Mouse (Mus musculus): Measurements from ENCODE around the gene Idua. TPM values are rescaled to one million over a fixed set of nuclear protein-coding genes. Genes with fewer than 3 reads are reported as not detected.

Gene Idua
- polyA plus RNA-seq, 1 experiment from 2014 or later = 7.9 TPM

GRCm38 (mm10) chr5:108671757-108672156, 11.6 kb downstream of the Idua start:
- Histone ChIP-seq H3K4me2 (no peak overlapping the region), H3K9ac (no peak overlapping the region), H3K27ac (no peak overlapping the region), H3K4me1 (peaks cover 20% of the 10 kb centered on the region), H3K36me3 (ENCODE audit: poor library complexity, severe bottlenecking) (peaks cover 21% of the 10 kb centered on the region), H3K4me3 (no peak overlapping the region), H3K9me3 (replicated peaks) (no peaks in the 10 kb centered on the region), H3K27me3 (no peaks in the 10 kb centered on the region)
- 94% methylated on average over 12 of the region's 12 CpGs for WGBS
- no peak for ATAC-seq

- Histone ChIP-seq H3K4me1 (peaks cover 22% of the 10 kb centered on the region), H3K4me3 (no peak overlapping the region), H3K36me3 (ENCODE audit: poor library complexity, severe bottlenecking) (peaks cover 21% of the 10 kb centered on the region), H3K9me3 (replicated peaks) (no peaks in the 10 kb centered on the region), H3K27me3 (no peaks in the 10 kb centered on the region), H3K4me2 (no peak overlapping the region), H3K27ac (no peak overlapping the region), H3K9ac (no peak overlapping the region)
- no peak for ATAC-seq
- WGBS = 90% methylated on average over 2 of the region's 2 CpGs
These were observed 14.5 kb downstream of the Idua start for GRCm38 (mm10) chr5:108674624-108675023.

- Histone ChIP-seq H3K27me3 (no peaks in the 10 kb centered on the region), H3K4me1 (peaks cover 15% of the 10 kb centered on the region), H3K27ac (no peak within 1 kb of the TSS), H3K4me3 (no peak within 1 kb of the TSS), H3K9me3 (replicated peaks) (no peaks in the 10 kb centered on the region), H3K9ac (no peak within 1 kb of the TSS), H3K36me3 (ENCODE audit: poor library complexity, severe bottlenecking) (peaks cover 21% of the 10 kb centered on the region), H3K4me2 (no peak within 1 kb of the TSS)
- no peak for ATAC-seq
- 78% methylated on average over 9 of the region's 9 CpGs for WGBS
These were observed 15.2 kb downstream of the Idua start, which contains the start of gene Slc26a1 for GRCm38 (mm10) chr5:108675251-108675816. Slc26a1 (minus strand) TSS chr5:108675569.

GRCm38 (mm10) chr5:108676772-108677498, 16.8 kb downstream of the Idua start:
- Histone ChIP-seq H3K9ac (peak overlapping the region; percentile 57), H3K27ac (peak overlapping the region; percentile 91), H3K4me2 (peak overlapping the region; percentile 60), H3K4me1 (peaks cover 15% of the 10 kb centered on the region), H3K27me3 (no peaks in the 10 kb centered on the region), H3K36me3 (ENCODE audit: poor library complexity, severe bottlenecking) (peaks cover 15% of the 10 kb centered on the region), H3K9me3 (replicated peaks) (no peaks in the 10 kb centered on the region), H3K4me3 (peak overlapping the region; percentile 35)
- 13% methylated on average over 5 of the region's 5 CpGs for WGBS
- ATAC-seq = peak; percentile 62

- no peaks in the 10 kb centered on the region for H3K27me3 ChIP-seq
- 3% methylated on average over 25 of the region's 25 CpGs for WGBS
- H3K9ac ChIP-seq = peak overlapping the region; percentile 57
- H3K4me1 ChIP-seq = peaks cover 15% of the 10 kb centered on the region
- peaks cover 7% of the 10 kb centered on the region for H3K36me3 ChIP-seq (ENCODE audit: poor library complexity, severe bottlenecking)
- ATAC-seq = peak; percentile 94
- H3K4me2 ChIP-seq = peak overlapping the region; percentile 60
- no peaks in the 10 kb centered on the region for H3K9me3 ChIP-seq (replicated peaks)
- peak overlapping the region; percentile 35 for H3K4me3 ChIP-seq
- H3K27ac ChIP-seq = peak overlapping the region; percentile 91
These were observed 17.6 kb downstream of the Idua start for GRCm38 (mm10) chr5:108677605-108678295.

GRCm38 (mm10) chr5:108678296-108678854, 18.2 kb downstream of the Idua start:
- Histone ChIP-seq H3K4me2 (no peak overlapping the region), H3K9me3 (replicated peaks) (no peaks in the 10 kb centered on the region), H3K4me1 (peaks cover 15% of the 10 kb centered on the region), H3K36me3 (ENCODE audit: poor library complexity, severe bottlenecking) (0 out of 2 replicates have a peak, but pooled peaks cover under 1% of the 10 kb centered on the region), H3K9ac (no peak overlapping the region), H3K27ac (0 out of 2 replicates have a peak overlapping the region, but pooled peaks have one; percentile 15), H3K27me3 (no peaks in the 10 kb centered on the region), H3K4me3 (no peak overlapping the region)
- WGBS = 85% methylated on average over 6 of the region's 6 CpGs
- no peak for ATAC-seq

GRCm38 (mm10) chr5:108679909-108680308, 19.8 kb downstream of the Idua start:
- WGBS = 61% methylated on average over 3 of the region's 3 CpGs
- Histone ChIP-seq H3K27ac (no peak overlapping the region), H3K4me2 (no peak overlapping the region), H3K9me3 (replicated peaks) (no peaks in the 10 kb centered on the region), H3K36me3 (ENCODE audit: poor library complexity, severe bottlenecking) (no peaks in the 10 kb centered on the region), H3K4me1 (peaks cover 15% of the 10 kb centered on the region), H3K9ac (no peak overlapping the region), H3K4me3 (no peak overlapping the region), H3K27me3 (no peaks in the 10 kb centered on the region)
- no peak for ATAC-seq

GRCm38 (mm10) chr5:108680871-108681270, 20.7 kb downstream of the Idua start:
- Histone ChIP-seq H3K9me3 (replicated peaks) (no peaks in the 10 kb centered on the region), H3K27me3 (no peaks in the 10 kb centered on the region), H3K4me1 (peaks cover 15% of the 10 kb centered on the region), H3K36me3 (ENCODE audit: poor library complexity, severe bottlenecking) (no peaks in the 10 kb centered on the region), H3K27ac (no peak overlapping the region), H3K9ac (no peak overlapping the region), H3K4me2 (no peak overlapping the region), H3K4me3 (no peak overlapping the region)
- ATAC-seq = no peak
- 92% methylated on average over 6 of the region's 6 CpGs for WGBS

- H3K9me3 ChIP-seq (replicated peaks) = no peaks in the 10 kb centered on the region
- no peak overlapping the region for H3K27ac ChIP-seq
- peaks cover 11% of the 10 kb centered on the region; the same call in 1 of the 2 replicates for H3K27me3 ChIP-seq
- no peak overlapping the region for H3K4me2 ChIP-seq
- peaks cover 12% of the 10 kb centered on the region; the same call in 1 of the 2 replicates for H3K4me1 ChIP-seq
- whole genome bisulfite sequencing = 66% methylated on average over 5 of the region's 5 CpGs
- no peaks in the 10 kb centered on the region for H3K36me3 ChIP-seq (ENCODE audit: poor library complexity, severe bottlenecking)
- ATAC-seq = no peak
- no peak overlapping the region for H3K9ac ChIP-seq
- H3K4me3 ChIP-seq = no peak overlapping the region
These were observed 29.0 kb downstream of the Idua start for GRCm38 (mm10) chr5:108689091-108689490.

- WGBS = 75% methylated on average over 4 of the region's 4 CpGs
- Histone ChIP-seq H3K4me3 (no peak overlapping the region), H3K27me3 (peaks cover 11% of the 10 kb centered on the region; the same call in 1 of the 2 replicates), H3K36me3 (ENCODE audit: poor library complexity, severe bottlenecking) (no peaks in the 10 kb centered on the region), H3K9ac (no peak overlapping the region), H3K27ac (no peak overlapping the region), H3K9me3 (replicated peaks) (no peaks in the 10 kb centered on the region), H3K4me1 (peaks cover 26% of the 10 kb centered on the region), H3K4me2 (no peak overlapping the region)
- no peak for ATAC-seq
These were observed 31.0 kb downstream of the Idua start for GRCm38 (mm10) chr5:108691152-108691551.

- WGBS = 4% methylated on average over 14 of the region's 18 CpGs
- no peak for ATAC-seq
- Histone ChIP-seq H3K4me1 (peaks cover 37% of the 10 kb centered on the region), H3K27me3 (peaks cover 11% of the 10 kb centered on the region; the same call in 1 of the 2 replicates), H3K9ac (no peak within 1 kb of the TSS), H3K4me2 (peak within 1 kb of the TSS; percentile 89), H3K4me3 (peak within 1 kb of the TSS; percentile 81), H3K9me3 (replicated peaks) (no peaks in the 10 kb centered on the region), H3K36me3 (ENCODE audit: poor library complexity, severe bottlenecking) (no peaks in the 10 kb centered on the region), H3K27ac (no peak within 1 kb of the TSS)
These were observed 32.1 kb downstream of the Idua start, which contains the start of gene Fgfrl1 for GRCm38 (mm10) chr5:108692271-108692670. Fgfrl1 (plus strand) TSS chr5:108692382.

GRCm38 (mm10) chr5:108693872-108694288, 33.7 kb downstream of the Idua start:
- peak; percentile 96 for ATAC-seq
- Histone ChIP-seq H3K9ac (peak overlapping the region; percentile 76), H3K4me3 (peak overlapping the region; percentile 81), H3K27ac (no peak overlapping the region), H3K4me2 (peak overlapping the region; percentile 89), H3K27me3 (peaks cover 11% of the 10 kb centered on the region; the same call in 1 of the 2 replicates), H3K36me3 (ENCODE audit: poor library complexity, severe bottlenecking) (no peaks in the 10 kb centered on the region), H3K4me1 (peaks cover 46% of the 10 kb centered on the region), H3K9me3 (replicated peaks) (no peaks in the 10 kb centered on the region)
- 2% methylated on average over 19 of the region's 43 CpGs for WGBS
